Mouse (Mus musculus): ENCODE measurements around the gene Gmeb1. TPM values are rescaled to one million over a fixed set of nuclear protein-coding genes. Genes with fewer than 3 reads are reported as not detected.

The Gmeb1 gene
- polyA plus RNA-seq, 2 experiments = 28.4 to 33.8 TPM

DNA sequence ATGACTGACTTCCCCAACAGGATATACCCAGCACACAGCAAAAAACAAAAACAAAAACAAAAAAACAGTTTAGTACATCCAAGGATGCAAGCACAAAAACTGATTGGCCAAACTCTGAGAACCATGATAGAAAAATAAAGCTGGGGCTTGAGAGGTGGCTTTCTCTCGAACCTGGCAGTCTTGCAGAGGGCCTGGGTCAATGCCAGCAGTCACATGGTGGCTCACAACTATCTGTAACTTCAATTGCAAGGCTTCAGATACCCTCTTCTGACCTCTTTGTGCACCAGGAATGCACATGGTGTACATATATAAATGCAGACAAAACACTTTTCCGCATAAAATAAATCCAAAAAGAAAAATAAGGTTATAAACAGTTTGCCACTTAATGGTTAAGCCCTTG is 11.8 kb upstream of the Gmeb1 start:
- H3K36me3 ChIP-seq (ENCODE audit: control insufficient read depth, insufficient read depth, low read length) = no peaks in the 10 kb centered on the region; the same call in 1 of the 2 replicates
- H3K4me1 ChIP-seq (ENCODE audit: control insufficient read depth, insufficient read depth, low read length) = peaks cover 9% of the 10 kb centered on the region
- DNase-seq (ENCODE audit: low spot score) (no peak), ATAC-seq (ENCODE audit: low FRiP score, low read depth) (no peak)
- peak overlapping the region; percentile 62 for H3K4me3 ChIP-seq (replicated peaks; ENCODE audit: low read length)
- no peak for TF ChIP-seq POLR2A (IDR thresholded peaks at IDR 0.05; ENCODE audit: borderline replicate concordance, extremely low read depth, insufficient read depth, insufficient read length)
- no peaks in the 10 kb centered on the region for H3K9me3 ChIP-seq (ENCODE audit: control insufficient read depth, low read length)
- no peaks in the 10 kb centered on the region for H3K27me3 ChIP-seq (ENCODE audit: control insufficient read depth, insufficient read depth, low read length)
- no peak overlapping the region for H3K27ac ChIP-seq (replicated peaks; ENCODE audit: low read depth, low read length)
- H3K9ac ChIP-seq (ENCODE audit: low read depth, low read length, severe bottlenecking) = peak overlapping the region; percentile 71
- 67% methylated on average over 2 of the region's 2 CpGs for WGBS
- peak overlapping the region; percentile 89 for H3K4me2 ChIP-seq (replicated peaks; ENCODE audit: low read depth, low read length, severe bottlenecking)

DNA sequence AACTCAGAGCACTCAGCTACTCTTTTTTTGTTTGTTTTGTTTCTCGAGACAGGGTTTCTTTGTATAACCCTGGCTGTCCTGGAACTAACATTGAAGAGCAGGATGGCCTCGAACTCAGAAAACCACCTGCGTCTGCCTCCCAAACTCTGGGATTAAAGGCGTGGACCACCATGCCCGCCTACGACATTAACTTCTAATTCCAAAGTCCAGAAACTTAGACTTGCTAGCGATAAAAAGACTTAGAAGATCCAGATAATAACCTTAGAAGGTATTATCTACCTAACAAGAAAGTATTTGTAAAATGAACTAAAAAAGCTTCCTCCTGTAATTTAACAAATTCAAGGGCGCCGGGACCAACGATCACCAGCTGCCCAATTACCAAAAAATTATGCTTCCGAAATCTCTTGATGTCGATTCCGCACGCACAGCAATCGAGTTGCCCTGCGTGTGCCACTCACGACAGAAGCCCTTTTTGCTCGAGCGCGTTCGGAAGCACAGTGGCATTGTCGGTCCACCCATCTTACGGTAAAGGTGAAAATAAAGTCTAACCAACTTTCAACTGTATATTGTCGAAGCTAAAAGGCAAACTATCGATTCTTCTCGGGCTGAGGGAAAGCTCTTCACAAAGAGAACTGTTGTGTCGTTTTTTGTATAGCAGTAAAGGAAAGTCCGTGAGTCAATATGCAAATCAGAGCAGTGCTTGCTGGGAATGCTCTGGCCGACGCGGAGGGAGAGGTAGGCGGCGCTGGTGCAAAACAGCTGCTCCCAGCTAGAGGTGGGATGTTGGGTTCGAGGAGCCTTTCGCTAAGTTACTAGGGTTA is 8.5 kb upstream of the Gmeb1 start:
- ATAC-seq (ENCODE audit: low FRiP score, low read depth) (peak; percentile 82), DNase-seq (ENCODE audit: low spot score) (peak; percentile 96)
- H3K9me3 ChIP-seq (ENCODE audit: control insufficient read depth, low read length) = no peaks in the 10 kb centered on the region
- peaks cover 9% of the 10 kb centered on the region for H3K4me1 ChIP-seq (ENCODE audit: control insufficient read depth, insufficient read depth, low read length)
- H3K36me3 ChIP-seq (ENCODE audit: control insufficient read depth, insufficient read depth, low read length) = no peaks in the 10 kb centered on the region
- WGBS = under 1% methylated on average over 35 of the region's 35 CpGs
- peak; percentile 100; the same call in 1 of the 2 replicates for TF ChIP-seq POLR2A (IDR thresholded peaks at IDR 0.05; ENCODE audit: borderline replicate concordance, extremely low read depth, insufficient read depth, insufficient read length)
- H3K9ac ChIP-seq (ENCODE audit: low read depth, low read length, severe bottlenecking) = peak overlapping the region; percentile 64
- peak overlapping the region; percentile 99 for H3K27ac ChIP-seq (replicated peaks; ENCODE audit: low read depth, low read length)
- H3K4me2 ChIP-seq (replicated peaks; ENCODE audit: low read depth, low read length, severe bottlenecking) = peak overlapping the region; percentile 54
- H3K4me3 ChIP-seq (replicated peaks; ENCODE audit: low read length) = peak overlapping the region; percentile 31
- no peaks in the 10 kb centered on the region for H3K27me3 ChIP-seq (ENCODE audit: control insufficient read depth, insufficient read depth, low read length)

DNA sequence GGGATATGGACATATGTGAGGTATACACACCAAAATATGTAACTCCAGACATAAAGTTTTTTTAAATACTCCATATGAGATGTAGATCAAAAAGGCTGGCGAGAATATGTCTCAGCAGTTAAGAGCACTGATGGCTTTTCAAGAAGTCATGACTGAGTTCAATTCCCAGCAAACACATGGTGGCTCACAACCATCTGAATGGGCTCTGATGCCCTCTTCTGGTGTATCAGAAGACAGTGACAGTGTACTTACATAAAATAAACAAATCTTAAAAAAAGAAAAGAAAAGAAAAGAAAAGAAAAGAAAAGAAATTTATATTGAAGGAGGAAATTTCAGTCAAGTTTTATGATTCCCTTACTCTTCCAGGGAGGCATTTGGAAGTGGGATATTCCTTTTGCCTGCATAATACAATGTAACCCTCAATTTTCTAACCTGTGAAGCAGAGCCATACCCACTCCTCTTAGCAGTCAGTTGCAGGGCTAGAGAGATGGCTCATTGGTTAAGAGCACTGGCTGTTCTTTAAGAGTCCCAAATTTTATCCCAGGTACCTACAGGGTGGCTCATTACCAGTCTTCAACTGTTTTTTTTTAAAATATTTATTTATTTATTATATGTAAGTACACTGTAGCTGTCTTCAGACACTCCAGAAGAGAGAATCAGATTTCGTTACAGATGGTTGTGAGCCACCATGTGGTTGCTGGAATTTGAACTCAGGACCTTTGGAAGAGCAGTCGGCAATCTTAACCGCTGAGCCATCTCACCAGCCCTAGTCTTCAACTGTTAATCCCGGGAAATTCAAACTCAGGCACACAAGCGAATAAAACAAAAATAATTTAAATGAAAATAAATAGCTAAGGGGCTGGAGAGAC is 7.7 kb upstream of the Gmeb1 start:
- H3K9ac ChIP-seq (ENCODE audit: low read depth, low read length, severe bottlenecking) = no peak overlapping the region
- no peak for TF ChIP-seq POLR2A (IDR thresholded peaks at IDR 0.05; ENCODE audit: borderline replicate concordance, extremely low read depth, insufficient read depth, insufficient read length)
- no peaks in the 10 kb centered on the region for H3K9me3 ChIP-seq (ENCODE audit: control insufficient read depth, low read length)
- H3K36me3 ChIP-seq (ENCODE audit: control insufficient read depth, insufficient read depth, low read length) = no peaks in the 10 kb centered on the region
- DNase-seq (ENCODE audit: low spot score) (peak; percentile 42), ATAC-seq (ENCODE audit: low FRiP score, low read depth) (no peak)
- H3K4me1 ChIP-seq (ENCODE audit: control insufficient read depth, insufficient read depth, low read length) = peaks cover 9% of the 10 kb centered on the region
- 11% methylated on average over 6 of the region's 6 CpGs for WGBS
- 0 out of 2 replicates have a peak overlapping the region, but pooled peaks have one; percentile 19 for H3K27ac ChIP-seq (replicated peaks; ENCODE audit: low read depth, low read length)
- H3K4me3 ChIP-seq (replicated peaks; ENCODE audit: low read length) = no peak overlapping the region
- no peak overlapping the region for H3K4me2 ChIP-seq (replicated peaks; ENCODE audit: low read depth, low read length, severe bottlenecking)
- H3K27me3 ChIP-seq (ENCODE audit: control insufficient read depth, insufficient read depth, low read length) = no peaks in the 10 kb centered on the region

DNA sequence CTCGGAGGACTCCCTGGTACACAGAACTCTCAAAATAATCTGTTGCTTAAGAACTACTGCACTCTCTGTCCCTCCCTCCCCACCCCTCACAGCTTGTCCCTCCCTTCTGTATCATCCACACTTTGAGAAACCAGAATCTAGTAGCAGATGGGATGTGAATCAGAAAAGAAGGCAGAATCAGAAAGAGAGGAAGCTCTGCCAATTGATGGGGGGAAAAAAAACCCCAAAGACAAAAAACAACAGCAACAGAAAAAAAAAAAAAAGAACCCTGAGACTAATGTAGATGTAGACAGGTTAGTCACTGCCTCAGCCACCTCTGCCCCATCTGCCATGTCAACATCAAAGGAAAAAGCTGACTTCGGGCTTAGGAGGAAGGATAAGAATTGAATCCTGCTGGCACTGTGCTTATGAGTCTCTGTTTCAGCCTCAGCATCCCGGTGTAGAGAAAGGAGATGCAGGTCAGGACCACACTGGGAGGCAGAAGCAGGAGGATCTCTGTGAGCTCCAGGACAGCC is 5.5 kb upstream of the Gmeb1 start:
- H3K27ac ChIP-seq (replicated peaks; ENCODE audit: low read depth, low read length) = no peak overlapping the region
- no peak for DNase-seq (ENCODE audit: low spot score)
- H3K9ac ChIP-seq (ENCODE audit: low read depth, low read length, severe bottlenecking) = no peak overlapping the region
- H3K9me3 ChIP-seq (ENCODE audit: control insufficient read depth, low read length) = no peaks in the 10 kb centered on the region
- H3K4me3 ChIP-seq (replicated peaks; ENCODE audit: low read length) = no peak overlapping the region
- 73% methylated on average over 3 of the region's 3 CpGs for WGBS
- H3K4me1 ChIP-seq (ENCODE audit: control insufficient read depth, insufficient read depth, low read length) = peaks cover 5% of the 10 kb centered on the region
- TF ChIP-seq POLR2A (IDR thresholded peaks at IDR 0.05; ENCODE audit: borderline replicate concordance, extremely low read depth, insufficient read depth, insufficient read length) = no peak
- no peaks in the 10 kb centered on the region for H3K36me3 ChIP-seq (ENCODE audit: control insufficient read depth, insufficient read depth, low read length)
- H3K27me3 ChIP-seq (ENCODE audit: control insufficient read depth, insufficient read depth, low read length) = no peaks in the 10 kb centered on the region
- H3K4me2 ChIP-seq (replicated peaks; ENCODE audit: low read depth, low read length, severe bottlenecking) = no peak overlapping the region
- ATAC-seq (ENCODE audit: low FRiP score, low read depth) = no peak

DNA sequence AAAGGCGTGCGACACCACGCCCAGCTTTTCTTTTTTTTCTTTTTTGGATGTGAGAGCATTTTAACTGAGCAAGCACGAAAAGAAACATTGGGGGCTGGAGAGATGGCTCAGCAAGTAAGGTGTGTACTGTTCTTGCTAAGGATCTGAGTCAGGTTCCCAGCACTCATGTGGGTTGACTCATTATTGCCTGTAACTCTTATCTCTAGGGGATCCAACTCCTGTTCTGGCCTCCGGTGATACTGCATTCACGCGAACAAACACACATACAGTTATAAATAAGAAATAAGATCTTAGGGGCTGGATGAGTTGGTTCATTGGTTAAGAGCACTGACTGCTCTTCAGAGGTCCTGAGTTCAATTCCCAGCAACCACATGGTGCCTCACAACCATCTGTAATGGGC is 1.9 kb upstream of the Gmeb1 start:
- Histone ChIP-seq H3K9me3 (ENCODE audit: control insufficient read depth, low read length) (no peaks in the 10 kb centered on the region), H3K27me3 (ENCODE audit: control insufficient read depth, insufficient read depth, low read length) (no peaks in the 10 kb centered on the region), H3K4me3 (replicated peaks; ENCODE audit: low read length) (no peak overlapping the region), H3K27ac (replicated peaks; ENCODE audit: low read depth, low read length) (no peak overlapping the region), H3K4me1 (ENCODE audit: control insufficient read depth, insufficient read depth, low read length) (peaks cover 16% of the 10 kb centered on the region), H3K4me2 (replicated peaks; ENCODE audit: low read depth, low read length, severe bottlenecking) (no peak overlapping the region), H3K9ac (ENCODE audit: low read depth, low read length, severe bottlenecking) (no peak overlapping the region), H3K36me3 (ENCODE audit: control insufficient read depth, insufficient read depth, low read length) (no peaks in the 10 kb centered on the region)
- no peak for ATAC-seq (ENCODE audit: low FRiP score, low read depth)
- no peak for DNase-seq (ENCODE audit: low spot score)
- TF ChIP-seq POLR2A (IDR thresholded peaks at IDR 0.05; ENCODE audit: borderline replicate concordance, extremely low read depth, insufficient read depth, insufficient read length) = no peak
- WGBS = 96% methylated on average over 7 of the region's 7 CpGs
